Mouse (Mus musculus) liver, adult (tissue): ENCODE data around the gene Cacul1.

Experiments used
- GATA4 ChIP-seq: IDR thresholded peaks from 2 replicates; pipeline ENCODE4 v1.6.1; 2014; ENCODE audit warnings: mild to moderate bottlenecking, low read length; ENCODE audit not compliant: insufficient replicate concordance

Gene Cacul1

DNA sequence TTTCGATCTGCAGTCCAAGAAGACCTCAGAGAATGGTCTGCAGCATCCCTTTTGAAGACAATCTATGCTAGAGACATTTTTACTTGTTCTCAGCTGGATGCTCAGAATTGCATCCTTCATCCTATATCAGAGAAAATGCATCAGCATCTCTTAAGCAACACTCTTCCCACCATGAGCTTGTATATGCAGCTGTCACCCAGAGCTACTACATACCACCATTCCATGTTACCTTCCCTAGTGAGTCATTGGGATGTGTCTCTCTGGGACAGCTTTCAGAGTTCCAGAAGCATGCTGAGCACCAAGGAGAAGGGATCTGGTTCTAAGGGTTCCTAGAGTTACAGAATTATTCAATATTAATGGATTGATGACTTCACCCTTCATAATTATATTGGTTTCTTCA, 102.0 kb downstream of the Cacul1 start:
- TF ChIP-seq GATA4, result no peak

DNA sequence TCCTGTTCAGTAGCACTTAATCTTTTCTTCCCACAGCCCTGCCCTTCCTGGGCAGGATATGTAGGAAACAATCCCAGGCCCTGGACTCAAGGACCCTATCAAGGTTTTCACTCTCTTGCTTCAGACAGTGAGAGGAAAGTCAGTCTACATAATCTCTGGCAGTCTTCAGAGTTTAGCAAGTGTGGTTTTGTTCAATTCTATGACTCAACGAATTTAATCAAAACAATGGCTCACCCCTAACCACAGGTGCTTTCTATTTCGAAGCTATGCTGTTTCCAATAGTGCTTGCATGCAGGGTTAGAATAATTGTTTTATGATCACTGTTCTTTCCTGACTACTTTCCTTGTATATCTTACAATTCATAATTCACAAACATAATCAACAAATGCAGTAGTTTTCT, 103.0 kb downstream of the Cacul1 start:
- TF ChIP-seq GATA4, result no peak
